Mouse (Mus musculus) midbrain, embryonic 14.5 days (tissue): ENCODE results near the gene Dock1. TPM values are rescaled to one million over a fixed set of nuclear protein-coding genes. Genes with fewer than 3 reads are reported as not detected.

ENCODE experiments used
- ATAC-seq: fragments of 200-750 bp; cut with Nextera tagmentation; 2 replicates; pipeline ENCODE4 v1.8.0; 2017; ENCODE audit warnings: moderate number of reproducible peaks, moderate library complexity; ENCODE audit not compliant: low FRiP score, low TSS enrichment
- DNase-seq: peaks from one replicate; pipeline ENCODE4 v3.0.0-alpha.2; 2015
- H3K27ac ChIP-seq: fragments of 300-500 bp; sonication (generic); replicated peaks from 2 replicates; pipeline ENCODE4 v1.5.1; 2014; ENCODE audit warnings: mild to moderate bottlenecking, low read depth, low read length, moderate library complexity
- H3K27me3 ChIP-seq: fragments of 300-500 bp; sonication (generic); 2 replicates; pipeline ENCODE4 v1.6.1; 2014; ENCODE audit warnings: low read length, control low read depth, mixed read lengths; ENCODE audit not compliant: control insufficient read depth, insufficient read depth
- H3K36me3 ChIP-seq: fragments of 300-500 bp; sonication (generic); 2 replicates; pipeline ENCODE4 v1.6.1; 2014; ENCODE audit warnings: low read length, control low read depth; ENCODE audit not compliant: control insufficient read depth, insufficient read depth
- H3K4me1 ChIP-seq: fragments of 300-500 bp; sonication (generic); 2 replicates; pipeline ENCODE4 v1.6.1; 2014; ENCODE audit warnings: mild to moderate bottlenecking, antibody characterized with exemption, low read length, control low read depth; ENCODE audit not compliant: control insufficient read depth, insufficient read depth
- H3K4me2 ChIP-seq: fragments of 300-500 bp; sonication (generic); 2 replicates; pipeline ENCODE4 v1.6.1; 2014; ENCODE audit warnings: mild to moderate bottlenecking, low read length, moderate library complexity
- H3K4me3 ChIP-seq: fragments of 300-500 bp; sonication (generic); replicated peaks from 2 replicates; pipeline ENCODE4 v1.5.1; 2014; ENCODE audit warnings: low read depth, low read length
- H3K9ac ChIP-seq: fragments of 300-500 bp; sonication (generic); replicated peaks from 2 replicates; pipeline ENCODE4 v1.6.1; 2014; ENCODE audit warnings: mild to moderate bottlenecking, low read length, moderate library complexity
- H3K9me3 ChIP-seq: fragments of 300-500 bp; sonication (generic); 2 replicates; pipeline ENCODE4 v1.6.1; 2016; ENCODE audit warnings: low read length, control low read depth, mixed read lengths; ENCODE audit not compliant: control insufficient read depth
- WGBS: fragments of 180-500 bp; shearing (Covaris S2); extraction: QIAGEN DNeasy Blood & Tissue Kit; methylation state at CpG from one replicate; pipeline ENCODE4 v1.1.7; 2014; 5-methylcytosine and 5-hydroxymethylcytosine counted together
- polyA plus RNA-seq: library from polyadenylated mRNA; unstranded; fragments of >200 nt; fragmentation: Nextera tagmentation; extraction: Ambion mirVana; gene quantifications from 2 replicates; pipeline ENCODE4 v1.2.1, GENCODE M21; 2014

The Dock1 gene
- polyA plus RNA-seq, 1 experiment from 2014 or later: 8.4 TPM

- Histone ChIP-seq H3K4me3 (no peak overlapping the region), H3K4me1 (no peaks in the 10 kb centered on the region), H3K9me3 (no peaks in the 10 kb centered on the region), H3K9ac (no peak overlapping the region), H3K36me3 (no peaks in the 10 kb centered on the region), H3K4me2 (no peak overlapping the region), H3K27ac (peak overlapping the region; percentile 49; the same call in 1 of the 2 replicates), H3K27me3 (no peaks in the 10 kb centered on the region)
- DNase-seq: no peak
- ATAC-seq: no peak
- 49% methylated on average over 5 of the region's 5 CpGs for WGBS
These were observed 83.0 kb downstream of the Dock1 start for GRCm38 (mm10) chr7:134753417-134753816.

GRCm38 (mm10) chr7:134757605-134758004, 87.2 kb downstream of the Dock1 start:
- Histone ChIP-seq H3K4me1 (no peaks in the 10 kb centered on the region), H3K9me3 (no peaks in the 10 kb centered on the region), H3K36me3 (no peaks in the 10 kb centered on the region), H3K27me3 (no peaks in the 10 kb centered on the region), H3K27ac (no peak overlapping the region), H3K9ac (no peak overlapping the region), H3K4me2 (no peak overlapping the region), H3K4me3 (no peak overlapping the region)
- DNase-seq (no peak), ATAC-seq (no peak)
- WGBS: 90% methylated on average over 7 of the region's 7 CpGs

GRCm38 (mm10) chr7:134761799-134762198, 91.3 kb downstream of the Dock1 start:
- no peak overlapping the region for H3K4me2 ChIP-seq
- DNase-seq (no peak), ATAC-seq (no peak)
- no peaks in the 10 kb centered on the region for H3K9me3 ChIP-seq
- H3K36me3 ChIP-seq: no peaks in the 10 kb centered on the region
- WGBS: 52% methylated on average over 4 of the region's 4 CpGs
- no peak overlapping the region for H3K9ac ChIP-seq
- H3K4me1 ChIP-seq: no peaks in the 10 kb centered on the region
- H3K27me3 ChIP-seq: no peaks in the 10 kb centered on the region
- H3K27ac ChIP-seq: no peak overlapping the region
- H3K4me3 ChIP-seq: no peak overlapping the region

- Histone ChIP-seq H3K27ac (no peak overlapping the region), H3K4me1 (no peaks in the 10 kb centered on the region), H3K27me3 (no peaks in the 10 kb centered on the region), H3K36me3 (no peaks in the 10 kb centered on the region), H3K4me2 (no peak overlapping the region), H3K9ac (no peak overlapping the region), H3K9me3 (no peaks in the 10 kb centered on the region), H3K4me3 (no peak overlapping the region)
- no peak for DNase-seq
- 90% methylated on average over 13 of the region's 13 CpGs for WGBS
- no peak for ATAC-seq
These were observed 94.7 kb downstream of the Dock1 start for GRCm38 (mm10) chr7:134765130-134765529.

GRCm38 (mm10) chr7:134771314-134771713, 100.9 kb downstream of the Dock1 start:
- Histone ChIP-seq H3K27ac (no peak overlapping the region), H3K36me3 (no peaks in the 10 kb centered on the region), H3K27me3 (no peaks in the 10 kb centered on the region), H3K9ac (no peak overlapping the region), H3K4me3 (no peak overlapping the region), H3K4me1 (peaks cover 31% of the 10 kb centered on the region), H3K9me3 (no peaks in the 10 kb centered on the region), H3K4me2 (no peak overlapping the region)
- DNase-seq (no peak), ATAC-seq (no peak)
- WGBS: 96% methylated on average over 9 of the region's 9 CpGs

GRCm38 (mm10) chr7:134772363-134772762, 101.9 kb downstream of the Dock1 start:
- H3K27ac ChIP-seq: no peak overlapping the region
- 98% methylated on average over 7 of the region's 7 CpGs for WGBS
- ATAC-seq (no peak), DNase-seq (no peak)
- no peak overlapping the region for H3K9ac ChIP-seq
- H3K4me1 ChIP-seq: peaks cover 31% of the 10 kb centered on the region
- no peaks in the 10 kb centered on the region for H3K27me3 ChIP-seq
- H3K9me3 ChIP-seq: no peaks in the 10 kb centered on the region
- no peak overlapping the region for H3K4me2 ChIP-seq
- no peaks in the 10 kb centered on the region for H3K36me3 ChIP-seq
- no peak overlapping the region for H3K4me3 ChIP-seq

- H3K4me3 ChIP-seq: no peak overlapping the region
- H3K4me1 ChIP-seq: peaks cover 31% of the 10 kb centered on the region
- H3K27me3 ChIP-seq: no peaks in the 10 kb centered on the region
- peak overlapping the region; percentile 71 for H3K27ac ChIP-seq
- no peaks in the 10 kb centered on the region for H3K36me3 ChIP-seq
- H3K9me3 ChIP-seq: no peaks in the 10 kb centered on the region
- 75% methylated on average over 15 of the region's 15 CpGs for WGBS
- H3K4me2 ChIP-seq: no peak overlapping the region
- DNase-seq (peak; percentile 40), ATAC-seq (no peak)
- H3K9ac ChIP-seq: no peak overlapping the region
These were observed 102.6 kb downstream of the Dock1 start for GRCm38 (mm10) chr7:134772867-134773590.

GRCm38 (mm10) chr7:134773761-134774415, 103.4 kb downstream of the Dock1 start:
- Histone ChIP-seq H3K4me1 (peaks cover 31% of the 10 kb centered on the region), H3K9me3 (no peaks in the 10 kb centered on the region), H3K4me2 (peak overlapping the region; percentile 37), H3K9ac (no peak overlapping the region), H3K27me3 (no peaks in the 10 kb centered on the region), H3K36me3 (no peaks in the 10 kb centered on the region), H3K4me3 (no peak overlapping the region), H3K27ac (peak overlapping the region; percentile 71)
- ATAC-seq: peak; percentile 43; the same call in 1 of the 2 replicates
- peak; percentile 19 for DNase-seq
- 77% methylated on average over 6 of the region's 6 CpGs for WGBS
